Mouse (Mus musculus): ENCODE results near the gene Fam221b.

Gene Fam221b

GRCm38 (mm10) chr4:43668782-43669427 is at the start of gene Fam221b, which contains the start of gene Tmem8b:
TSS of gene Fam221b (minus strand) at chr4:43669145.
TSS of gene Tmem8b (plus strand) at chr4:43668971.
- peak; percentile 95 for ATAC-seq (ENCODE audit: low TSS enrichment)

GRCm38 (mm10) chr4:43713652-43714219 is 44.8 kb upstream of the Fam221b start:
- ATAC-seq (ENCODE audit: low TSS enrichment): peak; percentile 65; the same call in 1 of the 2 replicates

GRCm38 (mm10) chr4:43711821-43712220 is 42.9 kb upstream of the Fam221b start:
- ATAC-seq (ENCODE audit: low TSS enrichment): peak; percentile 68; the same call in 1 of the 2 replicates

- no peak for ATAC-seq (ENCODE audit: low TSS enrichment)
Measured at GRCm38 (mm10) chr4:43709869-43710268, 40.9 kb upstream of the Fam221b start, which contains the start of gene Olfr71. TSS of gene Olfr71 (minus strand) at chr4:43710255.

GRCm38 (mm10) chr4:43705991-43706390 is 37.0 kb upstream of the Fam221b start:
- ATAC-seq (ENCODE audit: low TSS enrichment): no peak

GRCm38 (mm10) chr4:43703851-43704250 is 34.9 kb upstream of the Fam221b start:
- ATAC-seq (ENCODE audit: low TSS enrichment): no peak

GRCm38 (mm10) chr4:43703439-43703838 is 34.5 kb upstream of the Fam221b start:
- ATAC-seq (ENCODE audit: low TSS enrichment): no peak

- ATAC-seq (ENCODE audit: low TSS enrichment): no peak
Measured at GRCm38 (mm10) chr4:43700707-43701106, 31.8 kb upstream of the Fam221b start, which contains the start of gene Olfr70. TSS of gene Olfr70 (minus strand) at chr4:43700807.

GRCm38 (mm10) chr4:43696561-43696960 is 27.6 kb upstream of the Fam221b start:
- ATAC-seq (ENCODE audit: low TSS enrichment): no peak

GRCm38 (mm10) chr4:43695249-43695671 is 26.3 kb upstream of the Fam221b start:
- no peak for ATAC-seq (ENCODE audit: low TSS enrichment)

GRCm38 (mm10) chr4:43694439-43695248 is 25.7 kb upstream of the Fam221b start:
- no peak for ATAC-seq (ENCODE audit: low TSS enrichment)

- no peak for ATAC-seq (ENCODE audit: low TSS enrichment)
Measured at GRCm38 (mm10) chr4:43693806-43694241, 24.9 kb upstream of the Fam221b start.

- ATAC-seq (ENCODE audit: low TSS enrichment): peak; percentile 66; the same call in 1 of the 2 replicates
Measured at GRCm38 (mm10) chr4:43691026-43691425, 22.1 kb upstream of the Fam221b start.

- ATAC-seq (ENCODE audit: low TSS enrichment): no peak
Measured at GRCm38 (mm10) chr4:43690021-43690420, 21.1 kb upstream of the Fam221b start.

- ATAC-seq (ENCODE audit: low TSS enrichment): no peak
Measured at GRCm38 (mm10) chr4:43679416-43680043, 10.6 kb upstream of the Fam221b start.

- ATAC-seq (ENCODE audit: low TSS enrichment): peak; percentile 50; the same call in 1 of the 2 replicates
Measured at GRCm38 (mm10) chr4:43678541-43678940, 9.6 kb upstream of the Fam221b start.

GRCm38 (mm10) chr4:43675608-43676007 is 6.7 kb upstream of the Fam221b start:
- ATAC-seq (ENCODE audit: low TSS enrichment): no peak

GRCm38 (mm10) chr4:43674974-43675373 is 6.0 kb upstream of the Fam221b start:
- ATAC-seq (ENCODE audit: low TSS enrichment): no peak

- no peak for ATAC-seq (ENCODE audit: low TSS enrichment)
Measured at GRCm38 (mm10) chr4:43673703-43674102, 4.8 kb upstream of the Fam221b start.

- peak; percentile 38; the same call in 1 of the 2 replicates for ATAC-seq (ENCODE audit: low TSS enrichment)
Measured at GRCm38 (mm10) chr4:43672070-43672469, 3.1 kb upstream of the Fam221b start.

GRCm38 (mm10) chr4:43669428-43669794 is 466 bp upstream of the Fam221b start:
- ATAC-seq (ENCODE audit: low TSS enrichment): no peak

GRCm38 (mm10) chr4:43666412-43666811 is 2.5 kb downstream of the Fam221b start:
- no peak for ATAC-seq (ENCODE audit: low TSS enrichment)
